Mouse (Mus musculus): ENCODE measurements around the gene Apod. TPM values are rescaled to one million over a fixed set of nuclear protein-coding genes. Genes with fewer than 3 reads are reported as not detected.
"Not testable (repeated sequence)": the region's sequence is repeated elsewhere in the genome, so short reads cannot be mapped to it uniquely, and the experiment has no call there.

Apod gene
- polyA plus RNA-seq, 1 experiment from 2014 or later = 76.2 TPM

GRCm38 (mm10) chr16:31339332-31339731, 24.7 kb upstream of the Apod start:
- Histone ChIP-seq H3K9me3 (replicated peaks) (no peaks in the 10 kb centered on the region), H3K36me3 (no peaks in the 10 kb centered on the region), H3K4me3 (no peak overlapping the region), H3K9ac (no peak overlapping the region), H3K4me1 (peaks cover 15% of the 10 kb centered on the region), H3K27ac (no peak overlapping the region), H3K4me2 (replicated peaks) (no peak overlapping the region), H3K27me3 (no peaks in the 10 kb centered on the region)
- no peak for ATAC-seq (ENCODE audit: low FRiP score)
- 55% methylated on average over 5 of the region's 5 CpGs for WGBS

- no peaks in the 10 kb centered on the region for H3K36me3 ChIP-seq
- no peaks in the 10 kb centered on the region for H3K9me3 ChIP-seq (replicated peaks)
- no peak for ATAC-seq (ENCODE audit: low FRiP score)
- H3K27ac ChIP-seq = no peak overlapping the region
- no peak overlapping the region for H3K4me2 ChIP-seq (replicated peaks)
- no peak overlapping the region for H3K4me3 ChIP-seq
- peaks cover 11% of the 10 kb centered on the region for H3K4me1 ChIP-seq
- no peaks in the 10 kb centered on the region for H3K27me3 ChIP-seq
- no peak overlapping the region for H3K9ac ChIP-seq
- 53% methylated on average over 3 of the region's 3 CpGs for WGBS
Observed at GRCm38 (mm10) chr16:31337956-31338355, 23.3 kb upstream of the Apod start.

GRCm38 (mm10) chr16:31334796-31335195, 20.2 kb upstream of the Apod start:
- Histone ChIP-seq H3K4me2 (replicated peaks) (no peak overlapping the region), H3K9ac (no peak overlapping the region), H3K36me3 (no peaks in the 10 kb centered on the region), H3K27ac (no peak overlapping the region), H3K27me3 (no peaks in the 10 kb centered on the region), H3K9me3 (replicated peaks) (no peaks in the 10 kb centered on the region), H3K4me1 (peaks cover 3% of the 10 kb centered on the region; the same call in 1 of the 2 replicates), H3K4me3 (no peak overlapping the region)
- ATAC-seq (ENCODE audit: low FRiP score) = no peak
- 25% methylated on average over 5 of the region's 5 CpGs for WGBS

DNA sequence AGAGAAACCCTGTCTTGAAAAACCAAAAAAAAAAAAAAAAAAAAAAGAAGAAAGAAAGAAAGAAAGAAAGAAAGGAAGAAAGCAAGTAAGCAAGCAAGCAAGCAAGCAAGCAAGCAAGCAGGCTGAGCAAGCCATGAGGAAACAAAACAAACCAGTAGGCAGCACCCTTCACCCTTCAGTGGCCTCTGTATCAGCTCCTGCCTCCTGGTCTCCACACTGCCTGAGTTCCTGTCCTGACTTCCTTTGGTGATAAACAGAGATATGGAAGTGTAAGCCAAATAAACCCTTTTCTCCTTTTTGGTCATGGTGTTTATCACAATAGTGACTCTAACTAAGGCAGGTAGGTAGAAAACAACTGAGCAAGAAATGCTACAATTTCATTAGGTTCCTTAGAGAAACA, 18.0 kb upstream of the Apod start:
- no peak for ATAC-seq (ENCODE audit: low FRiP score)
- no peak overlapping the region for H3K27ac ChIP-seq
- no peak overlapping the region for H3K4me3 ChIP-seq
- H3K9ac ChIP-seq = no peak overlapping the region
- no peak overlapping the region for H3K4me2 ChIP-seq (replicated peaks)
- peaks cover 3% of the 10 kb centered on the region; the same call in 1 of the 2 replicates for H3K4me1 ChIP-seq
- H3K27me3 ChIP-seq = no peaks in the 10 kb centered on the region
- no peaks in the 10 kb centered on the region for H3K9me3 ChIP-seq (replicated peaks)
- H3K36me3 ChIP-seq = no peaks in the 10 kb centered on the region

- not testable (repeated sequence) for H3K4me1 ChIP-seq; H3K4me3 ChIP-seq; H3K27me3 ChIP-seq; H3K9ac ChIP-seq; H3K36me3 ChIP-seq; ATAC-seq (ENCODE audit: low FRiP score); H3K4me2 ChIP-seq (replicated peaks); H3K9me3 ChIP-seq (replicated peaks); H3K27ac ChIP-seq
- WGBS = 83% methylated on average over 6 of the region's 6 CpGs
Observed at GRCm38 (mm10) chr16:31330970-31331369, 16.4 kb upstream of the Apod start.

DNA sequence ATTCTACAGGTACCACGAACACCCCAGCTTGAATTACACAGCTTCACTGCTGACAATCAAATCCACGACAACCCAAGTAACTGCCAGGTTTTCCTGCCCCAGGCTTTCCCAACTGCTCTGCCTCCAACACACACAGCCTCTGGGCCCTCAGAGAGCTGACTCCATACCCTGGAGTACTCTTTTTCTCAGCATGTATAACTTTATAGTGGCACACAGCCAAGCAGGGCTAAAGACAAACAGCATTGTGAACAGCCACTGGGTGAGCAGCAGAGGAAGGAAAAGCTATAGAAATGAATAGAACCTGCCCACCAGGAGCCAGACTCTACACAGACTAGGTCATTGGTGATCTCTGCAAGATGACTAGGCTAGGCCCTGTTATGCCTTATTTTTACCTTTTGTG, 15.1 kb upstream of the Apod start:
- WGBS = 59% methylated on average over 2 of the region's 2 CpGs
- no peak overlapping the region for H3K9ac ChIP-seq

GRCm38 (mm10) chr16:31327891-31328290, 13.3 kb upstream of the Apod start:
- WGBS = 93% methylated on average over 2 of the region's 2 CpGs
- no peak for ATAC-seq (ENCODE audit: low FRiP score)
- Histone ChIP-seq H3K27ac (no peak overlapping the region), H3K36me3 (no peaks in the 10 kb centered on the region), H3K4me2 (replicated peaks) (no peak overlapping the region), H3K4me3 (no peak overlapping the region), H3K9ac (no peak overlapping the region), H3K4me1 (no peaks in the 10 kb centered on the region), H3K27me3 (no peaks in the 10 kb centered on the region), H3K9me3 (replicated peaks) (no peaks in the 10 kb centered on the region)

More for the DNA sequence above, 15.1 kb upstream of the Apod start:
- Histone ChIP-seq H3K4me2 (replicated peaks) (no peak overlapping the region), H3K4me1 (no peaks in the 10 kb centered on the region), H3K36me3 (no peaks in the 10 kb centered on the region), H3K9me3 (replicated peaks) (no peaks in the 10 kb centered on the region), H3K27me3 (no peaks in the 10 kb centered on the region), H3K27ac (no peak overlapping the region), H3K4me3 (no peak overlapping the region)
- ATAC-seq (ENCODE audit: low FRiP score) = no peak

GRCm38 (mm10) chr16:31327430-31327829, 12.8 kb upstream of the Apod start:
- no peak for ATAC-seq (ENCODE audit: low FRiP score)
- H3K27me3 ChIP-seq = no peaks in the 10 kb centered on the region
- H3K4me1 ChIP-seq = no peaks in the 10 kb centered on the region
- no peak overlapping the region for H3K9ac ChIP-seq
- no peaks in the 10 kb centered on the region for H3K9me3 ChIP-seq (replicated peaks)
- no peak overlapping the region for H3K4me2 ChIP-seq (replicated peaks)
- 82% methylated on average over 8 of the region's 8 CpGs for WGBS
- H3K36me3 ChIP-seq = no peaks in the 10 kb centered on the region
- H3K4me3 ChIP-seq = no peak overlapping the region
- no peak overlapping the region for H3K27ac ChIP-seq

GRCm38 (mm10) chr16:31326679-31327078, 12.1 kb upstream of the Apod start:
- no peak overlapping the region for H3K27ac ChIP-seq
- WGBS = 65% methylated on average over 8 of the region's 8 CpGs
- no peak for ATAC-seq (ENCODE audit: low FRiP score)
- H3K27me3 ChIP-seq = no peaks in the 10 kb centered on the region
- H3K4me2 ChIP-seq (replicated peaks) = no peak overlapping the region
- H3K4me3 ChIP-seq = no peak overlapping the region
- no peaks in the 10 kb centered on the region for H3K36me3 ChIP-seq
- H3K9me3 ChIP-seq (replicated peaks) = no peaks in the 10 kb centered on the region
- no peaks in the 10 kb centered on the region for H3K4me1 ChIP-seq
- H3K9ac ChIP-seq = no peak overlapping the region

DNA sequence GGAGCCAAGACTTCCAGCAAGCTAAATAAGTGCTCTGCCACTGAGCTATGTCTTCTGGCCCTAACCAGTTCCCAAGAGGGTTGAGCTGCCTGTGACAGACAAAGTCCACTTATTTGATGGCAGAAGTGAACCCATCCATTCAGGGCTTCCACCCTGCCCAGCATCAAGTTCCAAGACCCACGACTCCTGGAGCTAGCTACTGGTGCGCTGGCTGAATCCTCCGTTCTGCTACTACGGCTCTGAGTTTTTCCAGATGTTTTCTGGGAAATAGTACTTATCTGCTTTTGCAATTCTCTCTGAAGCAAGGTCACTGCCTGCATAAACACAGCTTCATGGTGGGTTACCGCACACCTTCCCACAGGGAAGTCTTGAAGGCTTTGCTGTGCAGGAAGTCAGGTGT, 11.4 kb upstream of the Apod start:
- 65% methylated on average over 5 of the region's 5 CpGs for WGBS
- no peaks in the 10 kb centered on the region for H3K4me1 ChIP-seq
- ATAC-seq (ENCODE audit: low FRiP score) = no peak
- H3K36me3 ChIP-seq = no peaks in the 10 kb centered on the region
- no peaks in the 10 kb centered on the region for H3K27me3 ChIP-seq
- no peak overlapping the region for H3K4me3 ChIP-seq
- H3K9ac ChIP-seq = no peak overlapping the region
- no peak overlapping the region for H3K27ac ChIP-seq
- H3K4me2 ChIP-seq (replicated peaks) = no peak overlapping the region
- no peaks in the 10 kb centered on the region for H3K9me3 ChIP-seq (replicated peaks)

DNA sequence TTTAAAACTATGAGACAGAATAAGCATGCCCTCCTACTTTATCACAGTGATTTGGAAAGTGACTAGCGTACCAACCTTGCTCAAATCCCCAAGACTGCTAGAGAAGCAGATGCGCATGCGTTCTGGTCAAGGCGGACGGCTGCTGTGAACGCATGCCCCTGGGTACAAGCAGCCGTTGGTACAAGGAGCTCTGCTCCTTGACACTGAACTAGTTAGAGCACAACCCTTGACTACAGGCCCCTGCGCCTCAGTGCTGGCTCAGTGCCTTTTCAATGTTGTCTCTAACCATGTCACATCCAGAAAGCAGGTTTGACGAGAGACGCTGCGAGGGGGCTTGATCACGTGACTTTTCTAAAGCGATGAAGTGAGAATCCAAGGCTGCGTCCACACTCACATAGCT, 10.5 kb upstream of the Apod start:
- H3K9ac ChIP-seq = no peak overlapping the region
- H3K4me3 ChIP-seq = no peak overlapping the region
- no peak overlapping the region for H3K4me2 ChIP-seq (replicated peaks)
- H3K36me3 ChIP-seq = no peaks in the 10 kb centered on the region
- H3K9me3 ChIP-seq (replicated peaks) = no peaks in the 10 kb centered on the region
- H3K27ac ChIP-seq = no peak overlapping the region
- WGBS = 93% methylated on average over 14 of the region's 14 CpGs
- ATAC-seq (ENCODE audit: low FRiP score) = no peak
- H3K4me1 ChIP-seq = no peaks in the 10 kb centered on the region
- no peaks in the 10 kb centered on the region for H3K27me3 ChIP-seq

DNA sequence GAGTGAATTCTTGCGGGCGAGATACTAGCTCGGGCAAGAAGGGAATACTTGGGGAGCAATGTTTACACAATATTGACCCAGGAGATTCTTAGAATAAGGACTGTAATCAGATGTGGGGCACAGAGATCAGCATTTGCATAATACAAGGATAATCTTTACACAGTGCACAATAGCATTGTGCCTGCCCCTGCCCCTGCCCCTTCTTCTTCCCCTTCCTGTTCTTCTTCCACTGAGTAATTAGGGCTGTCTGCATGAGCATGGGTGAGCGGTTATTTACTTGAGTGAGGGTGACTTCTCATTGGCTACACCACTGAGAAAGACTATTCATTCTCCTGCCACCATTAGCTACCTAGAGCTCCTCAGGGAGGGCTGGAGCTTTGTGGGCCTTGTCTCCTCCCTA, 6.9 kb upstream of the Apod start:
- no peak overlapping the region for H3K9ac ChIP-seq
- H3K4me1 ChIP-seq = no peaks in the 10 kb centered on the region
- 79% methylated on average over 4 of the region's 4 CpGs for WGBS
- no peak overlapping the region for H3K4me3 ChIP-seq
- no peak for ATAC-seq (ENCODE audit: low FRiP score)
- H3K4me2 ChIP-seq (replicated peaks) = no peak overlapping the region
- H3K27me3 ChIP-seq = no peaks in the 10 kb centered on the region
- no peaks in the 10 kb centered on the region for H3K36me3 ChIP-seq
- no peaks in the 10 kb centered on the region for H3K9me3 ChIP-seq (replicated peaks)
- H3K27ac ChIP-seq = no peak overlapping the region

- Histone ChIP-seq H3K4me3 (no peak overlapping the region), H3K9me3 (replicated peaks) (no peaks in the 10 kb centered on the region), H3K27me3 (no peaks in the 10 kb centered on the region), H3K27ac (no peak overlapping the region), H3K4me1 (no peaks in the 10 kb centered on the region), H3K36me3 (no peaks in the 10 kb centered on the region), H3K4me2 (replicated peaks) (no peak overlapping the region), H3K9ac (no peak overlapping the region)
- WGBS = 85% methylated on average over 7 of the region's 7 CpGs
- no peak for ATAC-seq (ENCODE audit: low FRiP score)
Observed at GRCm38 (mm10) chr16:31320954-31321353, 6.3 kb upstream of the Apod start.

- H3K4me1 ChIP-seq; H3K27ac ChIP-seq; ATAC-seq (ENCODE audit: low FRiP score); H3K36me3 ChIP-seq; H3K4me3 ChIP-seq; H3K9ac ChIP-seq; H3K9me3 ChIP-seq (replicated peaks); H3K4me2 ChIP-seq (replicated peaks); H3K27me3 ChIP-seq: not testable (repeated sequence)
- WGBS = 75% methylated on average over 3 of the region's 3 CpGs
Observed at GRCm38 (mm10) chr16:31319723-31320122, 5.1 kb upstream of the Apod start.

All from hindbrain, embryonic 12.5 days (tissue).